Mouse (Mus musculus) G1E (cell line): ENCODE data around the gene Sesn3. TPM values are rescaled to one million over a fixed set of nuclear protein-coding genes. Genes with fewer than 3 reads are reported as not detected.

ENCODE experiments used
- polyA plus RNA-seq: library from polyadenylated mRNA; stranded (reverse); fragments of >175 nt; gene quantifications from 2 replicates; pipeline ENCODE4 v1.2.3, GENCODE M21; 2012
- total RNA-seq, 2 experiments: library from RNA; stranded (forward) in 1 of 2; stranded (reverse) in 1 of 2; fragments of 200-1000 nt in 1 of 2; fragments of >200 nt in 1 of 2; fragmentation: Nextera tagmentation in 1 of 2; gene quantifications; 2 replicates each; pipeline ENCODE4 v1.2.3; 2014 to 2017

The Sesn3 gene
- total and polyA plus RNA-seq, 3 experiments, result 0.07 to 0.22 TPM; not detected in 1

Other genes starting within 250 kb of the Sesn3 start
- gene Endod1, start 106.4 kb downstream of the Sesn3 start, total RNA-seq (2014; fragmentation: Nextera tagmentation), result 2.2 and 26.7 TPM in 2 replicates
- gene Endod1, start 106.4 kb downstream of the Sesn3 start, total RNA-seq (2017), result 6.1 and 7.5 TPM in 2 replicates
- gene Endod1, start 106.4 kb downstream of the Sesn3 start, polyA plus RNA-seq, result 5.1 and 5.7 TPM in 2 replicates
- 0.34 and 1.3 TPM in 2 replicates for gene Kdm4d, start 225.4 kb downstream of the Sesn3 start, total RNA-seq (2014; fragmentation: Nextera tagmentation)
- gene Kdm4d, start 225.4 kb downstream of the Sesn3 start, total RNA-seq (2017), result 0.11 and 0.17 TPM in 2 replicates
- gene Kdm4d, start 225.4 kb downstream of the Sesn3 start, polyA plus RNA-seq, result 0.07 and 0.15 TPM in 2 replicates
- 90.8 and 114 TPM in 2 replicates for gene Cwc15, start 225.6 kb downstream of the Sesn3 start, total RNA-seq (2014; fragmentation: Nextera tagmentation)
- 206 and 234 TPM in 2 replicates for gene Cwc15, start 225.6 kb downstream of the Sesn3 start, total RNA-seq (2017)
- gene Cwc15, start 225.6 kb downstream of the Sesn3 start, polyA plus RNA-seq, result 14.8 and 21.0 TPM in 2 replicates